12 mouse cellular contexts compared by ENCODE assay signal in genomic region chr17:67170696-67171095, GRCm38 (mm10).
DNase-seq lines count a peak whose midpoint lies in the region; ATAC-seq lines count a peak whose summit lies in the region.
"Had no signal": no experiment of that assay in that cellular context is flagged by ENCODE, and none has a peak within 500 bp of the region (broad histone marks: within the 10 kb centered on the region; RNA-seq: fewer than 3 reads in every experiment).

No protein-coding gene starts in this region.

- H3K9ac ChIP-seq in heart, embryonic 12.5 days = no peak overlapping the region
- H3K9ac ChIP-seq: forebrain, postnatal 0 days; limb, embryonic 15.5 days had no signal

- no peak overlapping the region for H3K4me3 ChIP-seq in heart, embryonic 12.5 days
- H3K4me3 ChIP-seq: limb, embryonic 15.5 days; megakaryocyte, embryonic 14.5 days had no signal

- WGBS in heart, embryonic 12.5 days = 62% methylated on average over 7 of the region's 7 CpGs

- DNase-seq in adrenal gland, postnatal 10 days = peak; percentile 67
- peak; percentile 31 for DNase-seq in adrenal gland, postnatal 25 days
- peak; percentile 14 to 19 for DNase-seq in kidney, adult 8-10 months
- DNase-seq in right cerebral cortex, postnatal 25 days = no peak
- no peak for DNase-seq in ovary, postnatal 10 days (ENCODE audit: low spot score)
- no peak for DNase-seq in c-Kit-positive CD71-positive TER-119-positive erythroid progenitor cells, embryonic 14.5 days (ENCODE audit: low spot score)
- DNase-seq: cerebellum, adult 11-12 months; forebrain, postnatal 0 days had no signal

- no peaks in the 10 kb centered on the region for H3K9me3 ChIP-seq in heart, embryonic 12.5 days (replicated peaks)
- H3K9me3 ChIP-seq: limb, embryonic 15.5 days had no signal

- peak; percentile 22; the same call in 1 of the 2 replicates for ATAC-seq in heart, embryonic 12.5 days (ENCODE audit: insufficient number of reproducible peaks, low FRiP score)
- ATAC-seq: forebrain, postnatal 0 days had no signal

- H3K36me3 ChIP-seq in heart, embryonic 12.5 days = no peaks in the 10 kb centered on the region
- H3K36me3 ChIP-seq: limb, embryonic 15.5 days had no signal

- H3K4me1 ChIP-seq in heart, embryonic 12.5 days (replicated peaks) = peaks cover 12% of the 10 kb centered on the region
- H3K4me1 ChIP-seq: megakaryocyte, embryonic 14.5 days had no signal

- H3K27ac ChIP-seq in heart, embryonic 12.5 days (ENCODE audit: poor library complexity, severe bottlenecking) = no peak overlapping the region
- H3K27ac ChIP-seq: kidney, postnatal 0 days; limb, embryonic 15.5 days had no signal

- H3K27me3 ChIP-seq in heart, embryonic 12.5 days (replicated peaks) = no peaks in the 10 kb centered on the region
- H3K27me3 ChIP-seq: limb, embryonic 15.5 days; megakaryocyte, embryonic 14.5 days had no signal

- no peak overlapping the region for H3K4me2 ChIP-seq in heart, embryonic 12.5 days
- H3K4me2 ChIP-seq: limb, embryonic 15.5 days had no signal

Comparison
In these comparisons a context has a peak if more than half of its experiments do, and no peak if none do; other contexts are left out.
1. DNase-seq: peak in adrenal gland, postnatal 10 days (single experiment), adrenal gland, postnatal 25 days (single experiment) and kidney, adult 8-10 months (2 of 2); none in right cerebral cortex, postnatal 25 days (single experiment), ovary, postnatal 10 days (single experiment) and c-Kit-positive CD71-positive TER-119-positive erythroid progenitor cells, embryonic 14.5 days (single experiment).